Mouse (Mus musculus) retina, postnatal 1 day (tissue): ENCODE data around the gene Smad5.

ENCODE experiments used
- DNase-seq: peaks from one replicate; pipeline ENCODE4 v3.0.0-alpha.2; 2012

Gene Smad5

DNA sequence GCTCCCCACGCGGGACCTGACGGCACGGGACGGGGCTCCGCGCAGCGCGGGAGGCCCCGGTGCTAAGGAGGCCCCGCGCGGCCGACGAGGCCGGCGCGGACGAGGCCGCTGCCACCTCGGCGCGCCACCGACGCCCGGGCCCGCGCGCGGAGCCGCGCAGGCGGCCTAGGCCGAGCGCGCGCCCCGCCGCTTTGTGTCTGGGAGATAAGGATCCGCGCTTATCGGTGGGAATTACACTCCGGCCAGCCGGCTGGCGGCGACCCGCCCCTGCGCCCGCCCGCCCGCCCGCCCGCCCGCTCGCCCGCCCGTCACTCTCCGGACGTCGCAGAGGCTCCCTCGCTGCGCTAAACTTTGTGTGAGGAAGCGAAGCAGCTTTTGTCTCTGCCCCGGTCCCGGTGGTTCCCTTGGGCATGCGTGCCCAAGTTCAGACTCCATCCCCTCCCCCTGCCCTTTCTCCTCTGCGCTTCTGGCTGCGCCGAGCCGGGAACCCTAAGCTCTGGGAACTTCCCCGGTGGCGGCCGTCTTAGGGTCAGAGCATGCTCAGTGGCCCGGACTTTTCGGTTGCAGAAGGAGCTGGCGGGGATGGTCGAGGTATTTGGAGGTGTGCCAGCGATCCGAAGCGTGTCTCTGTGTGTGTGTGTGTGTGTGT, 536 bp downstream of the Smad5 start:
- peak; percentile 89 for DNase-seq

GRCm38 (mm10) chr13:56703871-56704321, 1.1 kb downstream of the Smad5 start:
- DNase-seq: no peak

- no peak for DNase-seq
Measured at GRCm38 (mm10) chr13:56704596-56704995, 1.8 kb downstream of the Smad5 start.

GRCm38 (mm10) chr13:56707111-56707510, 4.3 kb downstream of the Smad5 start:
- DNase-seq: no peak

DNA sequence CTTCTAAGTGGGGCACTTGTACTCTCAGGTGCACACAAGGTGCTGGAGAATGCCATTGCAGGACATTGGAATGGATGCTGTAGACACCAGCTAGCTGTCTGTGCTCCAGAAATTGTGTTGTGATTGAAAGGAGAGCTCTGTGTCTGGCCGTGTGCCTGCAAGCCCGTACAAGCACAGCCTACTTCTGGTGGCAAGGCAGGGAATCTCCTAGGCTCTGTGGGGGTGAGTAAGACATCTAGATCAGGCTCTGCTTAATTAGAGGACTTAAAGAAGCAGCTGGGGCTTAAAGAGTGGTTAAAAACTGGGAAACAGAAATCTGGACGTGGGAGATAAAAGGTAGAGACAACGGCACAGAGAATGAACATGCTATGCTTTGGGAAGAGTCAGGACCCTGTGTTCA, 4.8 kb downstream of the Smad5 start:
- DNase-seq: no peak

- no peak for DNase-seq
Measured at GRCm38 (mm10) chr13:56710620-56711019, 7.8 kb downstream of the Smad5 start.

DNA sequence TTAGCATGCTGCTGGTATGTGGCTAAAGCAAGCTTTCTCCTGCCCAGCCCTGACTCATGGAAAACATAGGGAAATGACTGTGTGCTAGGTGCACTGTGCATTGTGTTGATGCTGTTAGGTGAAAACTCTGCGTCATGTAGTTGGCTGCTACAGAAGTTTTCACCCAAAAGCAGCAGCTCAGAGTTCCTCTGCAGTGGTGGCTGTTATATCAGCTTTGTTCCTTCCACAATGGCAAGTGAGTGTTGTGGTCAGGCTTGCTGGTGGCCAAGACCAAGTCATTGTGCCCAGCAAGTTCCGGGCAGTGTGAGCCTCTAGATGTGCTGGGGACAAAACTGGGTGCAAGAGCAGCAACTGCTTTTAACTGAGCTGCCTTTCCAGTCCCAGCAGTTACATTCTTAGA, 9.4 kb downstream of the Smad5 start:
- DNase-seq: no peak

DNA sequence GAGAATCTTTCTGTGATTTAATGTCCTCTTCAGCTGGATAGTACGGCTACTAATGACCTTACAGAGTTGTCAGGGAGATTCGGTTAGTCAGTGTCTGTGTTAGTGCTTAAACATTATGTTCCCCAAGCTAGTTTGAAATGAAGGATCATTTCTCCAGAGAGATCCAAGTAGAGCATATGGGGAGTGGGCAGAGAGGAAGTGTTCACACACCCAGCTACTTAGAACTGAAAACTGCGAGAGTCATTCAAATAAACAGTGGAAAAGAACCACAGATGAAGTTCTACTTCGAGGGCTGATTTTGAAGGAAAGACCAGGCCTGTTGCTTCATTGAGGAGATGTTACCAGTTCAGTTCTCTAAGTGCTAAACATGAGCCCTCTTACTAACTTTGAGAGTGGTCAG, 23.7 kb downstream of the Smad5 start:
- DNase-seq: no peak

- DNase-seq: no peak
Measured at GRCm38 (mm10) chr13:56729046-56729445, 26.2 kb downstream of the Smad5 start.

GRCm38 (mm10) chr13:56734617-56735016, 31.8 kb downstream of the Smad5 start:
- DNase-seq: no peak

- DNase-seq: peak; percentile 50
Measured at GRCm38 (mm10) chr13:56735212-56735875, 32.5 kb downstream of the Smad5 start.

- DNase-seq: no peak
Measured at GRCm38 (mm10) chr13:56739556-56739955, 36.7 kb downstream of the Smad5 start.

DNA sequence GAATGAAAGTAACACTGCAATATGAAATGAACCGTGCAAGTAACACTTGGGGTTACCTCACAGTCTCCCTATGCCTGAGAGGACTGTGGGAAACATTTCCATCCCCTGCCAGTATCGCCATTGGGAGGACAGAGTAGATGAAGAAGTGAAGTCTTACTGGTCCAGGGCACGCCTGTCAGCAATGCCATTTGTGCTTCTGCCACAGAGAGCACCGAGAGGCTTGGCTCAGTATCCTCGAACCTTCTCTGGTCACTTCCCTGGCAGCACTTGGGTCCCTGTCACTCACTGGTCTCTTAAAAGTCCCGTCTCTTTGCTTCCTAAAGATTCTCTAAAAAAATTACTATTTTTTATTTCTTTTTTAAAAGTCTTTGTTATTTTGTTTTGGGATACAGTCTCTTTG, 37.7 kb downstream of the Smad5 start:
- no peak for DNase-seq

GRCm38 (mm10) chr13:56741691-56742090, 38.9 kb downstream of the Smad5 start:
- DNase-seq: no peak

- no peak for DNase-seq
Measured at GRCm38 (mm10) chr13:56742325-56742901, 39.6 kb downstream of the Smad5 start.

DNA sequence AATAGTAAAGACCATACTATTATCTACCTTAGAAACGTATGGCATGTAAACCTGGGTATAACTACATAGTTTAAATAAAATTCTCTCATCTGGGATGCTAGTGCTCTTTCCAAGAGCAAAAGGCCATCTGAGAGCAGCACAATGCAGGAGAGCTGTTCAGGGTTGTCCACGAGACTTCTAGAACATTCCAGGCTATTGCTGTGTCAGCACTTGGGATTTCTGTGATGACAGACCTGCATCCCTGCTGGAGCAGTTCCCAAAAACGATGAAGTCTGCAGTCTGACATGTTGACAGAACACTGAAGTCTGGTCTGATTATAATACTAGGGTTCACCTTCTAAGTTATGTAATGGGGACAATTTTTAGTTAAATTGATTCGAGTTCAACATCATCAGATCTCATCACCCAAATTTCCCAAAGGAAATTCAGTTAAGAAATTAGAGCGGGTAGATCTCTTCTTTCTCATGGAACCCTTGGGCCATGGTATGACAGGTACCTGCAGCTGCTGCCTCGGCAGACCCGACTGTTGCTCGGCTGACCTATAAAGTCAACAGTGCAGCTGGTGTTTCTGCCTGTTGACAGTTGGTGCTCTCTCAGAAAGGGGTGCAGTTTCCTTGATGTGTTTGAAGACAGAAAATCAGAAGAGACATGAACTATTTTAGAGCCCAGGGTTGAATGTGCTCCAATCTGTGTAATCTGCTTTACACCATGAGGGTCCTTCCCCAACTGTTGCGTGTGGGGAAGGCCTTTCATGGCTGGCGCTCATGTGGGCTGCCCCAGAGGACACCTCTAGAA, 44.1 kb downstream of the Smad5 start:
- no peak for DNase-seq

DNA sequence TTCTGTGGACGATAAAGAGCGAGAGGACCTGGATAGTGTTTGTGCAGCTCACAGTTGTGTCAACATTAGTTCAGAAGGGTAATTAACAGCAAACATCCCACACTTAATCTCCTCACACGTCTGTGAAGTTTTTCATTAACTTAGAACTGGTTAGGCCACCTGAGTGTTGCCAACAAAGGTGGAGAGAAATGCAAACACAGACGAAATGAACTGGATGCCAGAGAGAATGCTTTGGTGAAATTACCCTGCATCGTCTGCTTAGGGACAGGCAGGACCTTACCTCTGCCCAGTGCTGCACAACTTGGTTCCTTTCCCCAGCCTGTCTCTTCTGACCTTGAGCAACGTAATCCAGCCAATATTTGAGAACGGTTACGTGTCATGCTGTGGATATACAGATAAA, 44.7 kb downstream of the Smad5 start:
- no peak for DNase-seq

GRCm38 (mm10) chr13:56749377-56749776, 46.6 kb downstream of the Smad5 start:
- DNase-seq: no peak

DNA sequence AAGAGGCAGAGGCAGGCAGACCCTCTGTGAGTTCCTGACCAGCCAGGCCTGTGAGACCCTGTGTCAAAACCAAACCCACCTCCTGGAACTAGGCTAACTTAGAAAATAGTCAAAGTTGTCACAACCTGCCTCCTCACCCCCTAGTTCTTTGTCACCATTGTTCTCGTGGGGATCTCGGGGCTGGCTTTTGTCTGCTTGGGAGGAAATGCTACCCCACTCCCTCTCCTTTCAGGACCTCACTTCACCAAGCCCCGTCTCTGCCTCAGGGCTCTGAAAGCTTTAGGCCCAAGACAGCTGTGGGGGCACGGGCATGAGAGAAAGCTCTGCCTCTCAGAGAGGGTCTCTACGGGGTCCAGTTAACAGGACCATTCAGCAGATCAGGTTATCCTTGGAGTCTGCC, 49.0 kb downstream of the Smad5 start:
- no peak for DNase-seq

- peak; percentile 42 for DNase-seq
Measured at GRCm38 (mm10) chr13:56752474-56753191, 49.8 kb downstream of the Smad5 start.

DNA sequence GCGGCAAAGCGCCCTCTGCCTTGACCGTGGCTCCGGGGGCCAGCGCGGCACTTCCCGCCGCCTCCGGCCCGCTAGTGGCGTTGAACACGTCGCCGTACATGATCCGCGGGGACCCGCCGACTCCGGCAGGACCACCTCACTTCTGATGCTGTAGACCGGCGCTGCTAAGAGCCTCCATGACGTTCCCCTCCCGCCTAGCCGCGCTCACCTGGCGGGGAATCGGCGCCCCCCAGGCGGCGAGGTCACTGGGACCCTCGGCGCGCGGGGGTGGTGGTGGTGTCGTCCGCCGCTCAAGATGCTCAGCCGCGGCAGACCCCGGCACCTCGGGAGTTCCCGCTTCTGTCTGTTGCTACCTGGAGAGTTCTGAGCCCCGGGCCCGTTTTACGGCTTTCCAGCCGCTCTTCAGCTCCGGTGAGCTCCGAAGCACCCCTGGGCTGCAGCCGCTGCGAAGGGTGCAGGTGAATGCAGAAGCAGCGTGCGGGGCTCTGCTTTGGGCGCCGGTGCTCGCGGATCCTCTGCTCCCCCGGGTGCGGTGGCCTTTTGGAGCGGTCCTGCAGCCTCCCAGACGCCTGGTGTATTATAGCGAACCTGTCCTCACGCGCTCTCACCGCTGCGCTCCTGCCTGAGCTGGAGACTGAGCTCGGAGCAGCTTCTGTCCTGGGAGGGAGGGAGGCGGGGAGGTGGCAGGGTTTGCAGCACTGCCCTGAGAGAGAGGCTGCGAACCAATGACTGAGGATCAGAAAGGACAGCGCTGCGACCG, 50.6 kb downstream of the Smad5 start, which contains the start of gene Gm45623:
TSS of gene Gm45623 (minus strand) at position 636 of the 760 bp plus-strand sequence.
- peak; percentile 42 for DNase-seq

DNA sequence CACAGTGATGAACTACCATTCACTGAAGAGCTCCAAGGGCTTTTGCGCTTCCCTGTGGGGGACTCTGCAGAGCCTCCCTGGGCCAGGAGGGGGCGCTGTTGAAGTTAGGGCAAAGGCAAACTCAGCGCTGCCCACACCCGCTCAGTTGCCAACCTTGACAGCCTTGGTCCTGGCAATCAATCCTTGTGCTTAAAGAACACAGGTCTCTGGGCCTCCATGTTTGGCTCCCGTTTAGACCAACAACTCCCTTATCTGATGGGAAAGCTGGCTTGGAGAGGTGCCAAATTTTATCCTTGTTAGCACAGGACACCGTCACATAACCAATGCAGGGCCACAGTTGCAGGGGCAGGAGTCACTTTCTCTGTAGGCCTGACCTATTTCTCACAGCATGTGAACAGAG, 53.1 kb downstream of the Smad5 start:
- no peak for DNase-seq
